Mouse (Mus musculus) cerebellum, adult 2 months (tissue): ENCODE data around the gene Wwox. TPM values are rescaled to one million over a fixed set of nuclear protein-coding genes. Genes with fewer than 3 reads are reported as not detected.

ENCODE experiments used
- DNase-seq, 2 experiments: peaks; one replicate each; pipeline ENCODE4 v3.0.0; 2021
- H3K27ac ChIP-seq: fragments of 200-500 bp; 2 replicates; pipeline ENCODE4 v1.5.1; 2012; ENCODE audit warnings: low read length, control low read depth, inconsistent platforms; ENCODE audit not compliant: insufficient read depth
- H3K27me3 ChIP-seq: fragments of 200-500 bp; 2 replicates; pipeline ENCODE4 v1.6.1; 2012; ENCODE audit warnings: inconsistent platforms, mild to moderate bottlenecking, low read length, moderate library complexity; ENCODE audit not compliant: control insufficient read depth, insufficient read depth
- H3K4me1 ChIP-seq: fragments of 200-500 bp; 2 replicates; pipeline ENCODE4 v1.6.1; 2011; ENCODE audit warnings: low read length; ENCODE audit not compliant: control insufficient read depth, insufficient read depth
- H3K4me3 ChIP-seq: fragments of 200-500 bp; replicated peaks from 2 replicates; pipeline ENCODE3; 2011; ENCODE audit warnings: mild to moderate bottlenecking, low read depth, low read length, control low read depth; ENCODE audit not compliant: insufficient read depth
- CTCF ChIP-seq: fragments of 200-500 bp; IDR thresholded peaks from 2 replicates; pipeline ENCODE4 v1.5.1; 2011; ENCODE audit warnings: low read depth, mild to moderate bottlenecking, control low read depth, low read length, moderate library complexity, borderline replicate concordance; ENCODE audit not compliant: insufficient read depth
- POLR2A ChIP-seq: fragments of 200-500 bp; IDR thresholded peaks from 2 replicates; pipeline ENCODE4 v1.6.1; 2011; ENCODE audit warnings: low read length, control low read depth, borderline replicate concordance; ENCODE audit not compliant: insufficient read depth
- WGBS: fragments of 180-500 bp; shearing (Covaris S2); methylation state at CpG from one replicate; pipeline ENCODE4 v1.1.7; 2018; 5-methylcytosine and 5-hydroxymethylcytosine counted together
- polyA plus RNA-seq: library from polyadenylated mRNA; depleted of rRNA; stranded (reverse); fragments of >200 nt; gene quantifications from 2 replicates; pipeline ENCODE4 v1.2.3, GENCODE M21; 2012

The Wwox gene
- polyA plus RNA-seq, 1 experiment = 35.2 TPM

DNA sequence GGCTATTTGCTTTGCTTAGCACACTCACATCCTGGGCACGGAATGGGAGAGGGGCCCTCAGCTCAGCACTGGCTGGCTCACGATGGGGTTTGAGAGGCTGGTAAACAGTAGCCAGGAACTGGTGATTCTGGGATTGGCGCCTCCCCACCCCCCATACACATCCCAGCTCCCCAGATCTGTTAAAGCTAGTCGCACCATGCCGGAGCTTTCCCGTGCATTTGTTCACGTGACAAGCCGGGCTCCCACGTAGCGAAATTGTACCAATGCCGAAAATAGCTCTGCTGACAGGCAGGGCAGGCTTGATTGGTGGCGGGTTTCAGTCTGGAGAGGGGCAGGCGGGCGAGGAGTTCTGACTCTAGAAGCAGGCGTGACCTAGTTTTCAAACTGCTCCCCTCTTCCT lies 16.5 kb downstream of the Wwox start:
- Histone ChIP-seq H3K4me1 (peaks cover 3% of the 10 kb centered on the region; the same call in 1 of the 2 replicates), H3K27me3 (no peaks in the 10 kb centered on the region), H3K27ac (peak overlapping the region; percentile 8; the same call in 1 of the 2 replicates), H3K4me3 (peak overlapping the region; percentile 17)
- TF ChIP-seq POLR2A = no peak
- peak; percentile 56 to 62 for DNase-seq
- 61% methylated on average over 15 of the region's 15 CpGs for WGBS

DNA sequence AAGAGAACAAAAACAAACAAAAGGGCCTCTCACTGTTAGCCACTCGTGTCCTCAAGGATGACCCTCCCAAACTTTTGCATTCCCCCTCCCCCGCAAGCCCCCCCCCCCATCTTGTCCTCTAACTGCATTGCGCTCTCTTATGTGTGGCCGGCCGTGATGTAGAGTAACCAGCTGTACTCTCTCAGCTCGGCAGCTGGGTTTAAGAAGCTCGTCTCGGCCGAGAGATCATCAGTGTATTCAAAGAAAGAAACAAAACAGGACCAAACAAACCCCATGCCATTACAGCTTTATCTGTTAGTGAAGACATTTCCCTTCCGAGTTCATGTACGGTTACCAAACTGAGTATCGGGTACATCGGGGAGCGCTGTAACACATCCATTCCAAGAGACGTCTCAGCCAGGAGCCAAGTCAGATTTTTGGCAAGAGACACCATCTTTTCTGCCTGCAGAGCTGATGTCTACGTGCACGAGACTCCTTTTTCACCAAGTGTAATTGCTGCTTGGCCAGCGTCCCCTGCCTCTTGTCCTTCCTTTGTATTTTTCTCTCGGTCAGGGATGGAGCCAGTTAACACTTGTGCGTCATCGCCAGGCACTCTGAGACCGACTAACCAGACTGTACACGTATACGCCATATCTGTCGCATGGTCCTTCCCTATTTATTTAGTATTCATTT lies 18.8 kb downstream of the Wwox start:
- H3K27ac ChIP-seq = no peak overlapping the region
- TF ChIP-seq CTCF (no peak), POLR2A (no peak)
- H3K4me1 ChIP-seq = 0 out of 2 replicates have a peak, but pooled peaks cover 3% of the 10 kb centered on the region
- peak in 1 of 2 experiments; percentile 31 for DNase-seq
- H3K27me3 ChIP-seq = no peaks in the 10 kb centered on the region
- H3K4me3 ChIP-seq = no peak overlapping the region
- WGBS = 69% methylated on average over 25 of the region's 25 CpGs

DNA sequence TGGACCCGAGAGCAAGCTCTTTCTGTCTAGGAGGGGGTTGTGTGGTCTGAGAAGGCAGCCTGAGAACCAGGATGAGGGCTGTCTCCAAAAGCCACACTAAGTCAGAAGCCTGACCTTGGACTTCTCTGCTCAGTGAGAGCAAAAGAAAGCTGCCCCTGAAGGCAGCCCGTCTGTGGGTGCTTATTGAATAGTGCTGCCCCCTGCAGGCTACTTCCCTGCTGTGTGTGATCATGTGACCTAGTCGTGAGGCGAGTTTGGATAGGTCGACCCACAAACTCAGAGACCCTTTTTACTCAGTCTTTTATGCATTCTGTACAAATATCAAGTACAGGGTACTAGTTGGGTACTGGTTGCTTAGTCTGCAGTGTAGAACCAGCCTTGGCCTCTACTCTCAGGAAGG lies 21.1 kb downstream of the Wwox start:
- Histone ChIP-seq H3K4me3 (no peak overlapping the region), H3K27ac (no peak overlapping the region), H3K27me3 (no peaks in the 10 kb centered on the region), H3K4me1 (0 out of 2 replicates have a peak, but pooled peaks cover 3% of the 10 kb centered on the region)
- DNase-seq = no peak
- WGBS = 82% methylated on average over 5 of the region's 5 CpGs
- TF ChIP-seq CTCF (peak; percentile 12; the same call in 1 of the 2 replicates), POLR2A (no peak)

DNA sequence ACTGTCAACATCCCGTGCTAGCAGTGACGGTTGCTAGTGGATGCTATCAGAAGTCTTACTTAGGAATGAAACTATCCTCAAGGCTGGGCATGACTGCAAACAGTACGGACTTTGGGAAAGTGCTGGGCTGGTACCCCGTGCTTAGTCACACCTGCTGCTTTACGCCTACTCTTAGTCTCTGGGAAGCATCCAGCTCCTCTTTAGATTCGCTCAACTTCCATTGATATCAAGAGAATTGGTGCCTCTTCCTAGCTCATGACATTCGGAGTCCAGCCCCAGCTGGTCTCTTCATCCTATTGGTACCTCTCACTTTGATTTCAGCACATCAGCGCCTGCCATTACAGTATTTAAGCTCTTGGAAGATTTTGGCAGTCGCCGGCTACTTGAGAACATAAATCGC lies 23.1 kb downstream of the Wwox start:
- Histone ChIP-seq H3K4me3 (no peak overlapping the region), H3K27me3 (no peaks in the 10 kb centered on the region), H3K27ac (no peak overlapping the region), H3K4me1 (0 out of 2 replicates have a peak, but pooled peaks cover 3% of the 10 kb centered on the region)
- TF ChIP-seq POLR2A (no peak), CTCF (no peak)
- 91% methylated on average over 11 of the region's 11 CpGs for WGBS
- no peak for DNase-seq

DNA sequence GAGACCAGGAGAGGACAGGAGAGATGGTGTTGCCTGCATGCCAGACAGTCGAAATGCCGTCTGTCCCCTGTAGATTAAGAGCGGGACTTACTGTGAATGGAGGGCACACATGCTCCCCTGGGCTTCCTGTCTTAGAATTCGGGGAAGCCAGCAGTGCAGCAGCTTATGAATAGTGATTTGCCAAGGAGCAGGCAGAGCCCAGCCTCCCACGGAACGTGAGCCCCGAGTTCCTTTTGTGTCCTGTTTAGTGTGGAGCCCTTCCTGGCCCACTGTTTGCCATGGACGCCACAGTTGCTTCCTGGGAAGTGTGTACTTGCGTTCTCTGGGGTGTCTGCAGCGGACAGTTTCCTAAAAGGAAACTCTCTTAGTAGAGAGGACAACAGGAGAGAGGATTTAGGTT lies 23.9 kb downstream of the Wwox start:
- WGBS = 49% methylated on average over 10 of the region's 10 CpGs
- Histone ChIP-seq H3K27ac (no peak overlapping the region), H3K27me3 (no peaks in the 10 kb centered on the region), H3K4me1 (0 out of 2 replicates have a peak, but pooled peaks cover 3% of the 10 kb centered on the region), H3K4me3 (no peak overlapping the region)
- no peak for DNase-seq
- no peak for TF ChIP-seq POLR2A
- no peak for TF ChIP-seq CTCF

DNA sequence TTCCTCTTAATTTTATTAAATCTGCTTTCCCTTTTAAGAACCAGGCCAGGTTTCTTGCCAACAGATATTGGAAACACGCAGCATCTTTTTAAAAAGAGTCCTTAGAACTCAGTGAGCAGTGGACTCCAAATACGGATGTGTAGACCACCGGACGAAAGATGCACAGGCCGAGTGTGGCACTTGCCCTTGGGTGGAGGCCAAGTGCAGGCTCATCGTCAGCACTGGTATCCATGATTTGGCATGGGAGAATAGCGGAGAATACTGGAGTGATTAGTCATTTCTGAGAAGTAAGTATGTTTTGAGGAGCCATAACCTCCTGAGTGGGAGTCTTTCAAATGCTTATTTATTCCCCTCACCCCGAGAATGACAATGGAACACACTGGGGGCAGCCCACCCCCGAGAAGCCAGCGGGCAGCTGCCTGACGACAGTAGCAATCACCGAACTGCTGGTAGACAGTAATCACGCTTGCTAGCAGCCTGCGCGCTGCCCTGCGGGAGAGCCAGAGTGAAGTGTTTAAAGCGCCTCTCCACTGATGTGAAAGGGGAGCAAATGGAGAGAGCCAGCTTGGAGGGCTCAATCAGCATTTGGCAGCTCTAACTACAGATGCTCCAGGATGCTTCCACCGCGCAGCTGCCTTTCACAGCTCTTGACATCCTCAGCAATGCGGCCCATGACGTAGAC lies 29.2 kb downstream of the Wwox start:
- no peak for DNase-seq
- Histone ChIP-seq H3K27me3 (no peaks in the 10 kb centered on the region), H3K4me3 (no peak overlapping the region), H3K27ac (no peak overlapping the region), H3K4me1 (no peaks in the 10 kb centered on the region)
- 63% methylated on average over 21 of the region's 21 CpGs for WGBS
- TF ChIP-seq CTCF (no peak), POLR2A (no peak)

DNA sequence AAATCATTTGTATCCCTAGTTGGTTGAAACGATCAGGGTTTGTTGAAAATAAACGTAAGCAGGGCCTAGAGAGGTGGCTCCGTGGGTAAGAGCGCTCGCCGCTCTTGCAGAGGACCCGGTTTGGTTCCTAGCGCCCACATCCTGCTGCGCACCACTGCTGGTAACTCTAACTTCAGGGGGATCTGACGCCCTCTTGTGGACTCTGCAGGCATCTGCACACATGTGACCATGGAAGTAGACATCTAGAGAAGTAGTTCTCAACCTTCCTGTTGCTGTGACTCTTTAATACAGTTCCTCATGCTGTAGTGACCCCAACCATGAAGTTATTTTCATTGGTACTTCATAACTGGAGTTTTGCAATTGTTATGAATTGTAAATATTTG lies 29.7 kb downstream of the Wwox start:
- H3K4me1 ChIP-seq = no peaks in the 10 kb centered on the region
- no peak overlapping the region for H3K4me3 ChIP-seq
- H3K27ac ChIP-seq = no peak overlapping the region
- DNase-seq = no peak
- no peaks in the 10 kb centered on the region for H3K27me3 ChIP-seq
- 91% methylated on average over 10 of the region's 10 CpGs for WGBS
- TF ChIP-seq POLR2A (no peak), CTCF (no peak)

DNA sequence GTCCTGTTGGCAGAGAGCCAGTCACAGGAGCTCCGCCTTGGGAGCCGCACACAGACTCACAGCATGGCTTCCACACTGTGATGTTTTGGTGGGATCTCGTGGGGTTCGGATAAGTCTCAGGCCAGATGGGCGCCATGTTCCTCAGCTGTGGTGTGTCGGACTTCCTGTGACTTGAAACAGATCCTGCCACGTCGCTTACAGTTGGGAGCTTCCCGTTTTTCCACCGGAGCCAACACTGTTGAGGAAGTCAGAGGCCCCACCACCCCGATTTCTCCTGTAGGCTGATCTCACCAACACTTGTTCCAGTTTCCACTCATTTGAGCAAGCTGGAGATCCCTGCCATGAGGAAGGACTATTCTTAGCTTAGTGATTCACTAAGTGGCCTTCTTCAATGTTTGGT lies 34.1 kb downstream of the Wwox start:
- TF ChIP-seq POLR2A (no peak), CTCF (no peak)
- no peak overlapping the region for H3K27ac ChIP-seq
- DNase-seq = no peak
- peaks cover 5% of the 10 kb centered on the region; the same call in 1 of the 2 replicates for H3K4me1 ChIP-seq
- H3K27me3 ChIP-seq = no peaks in the 10 kb centered on the region
- H3K4me3 ChIP-seq = no peak overlapping the region
- 87% methylated on average over 11 of the region's 11 CpGs for WGBS
